Mouse (Mus musculus) ovary, postnatal 14 days (tissue): ENCODE data around the gene Cdh7.
"Not testable (repeated sequence)": the region's sequence is repeated elsewhere in the genome, so short reads cannot be mapped to it uniquely, and the experiment has no call there.

Experiments used
- DNase-seq: peaks from one replicate; pipeline ENCODE4 v3.0.0; 2022; ENCODE audit warnings: low spot score

Cdh7 gene

GRCm38 (mm10) chr1:109982064-109982808, at the start of gene Cdh7:
Gene Cdh7, plus strand, starts transcription at chr1:109982431.
- no peak for DNase-seq

- no peak for DNase-seq
Observed at GRCm38 (mm10) chr1:109932674-109933073, 49.6 kb upstream of the Cdh7 start.

- DNase-seq, result no peak
Observed at GRCm38 (mm10) chr1:109948571-109948970, 33.7 kb upstream of the Cdh7 start.

GRCm38 (mm10) chr1:109971721-109972425, 10.4 kb upstream of the Cdh7 start:
- DNase-seq, result no peak

GRCm38 (mm10) chr1:109972426-109973015, 9.7 kb upstream of the Cdh7 start:
- DNase-seq, result no peak

GRCm38 (mm10) chr1:109982809-109983536, 742 bp downstream of the Cdh7 start:
- no peak for DNase-seq

GRCm38 (mm10) chr1:109983537-109983912, 1.3 kb downstream of the Cdh7 start:
- DNase-seq, result no peak

GRCm38 (mm10) chr1:109984776-109985175, 2.5 kb downstream of the Cdh7 start:
- no peak for DNase-seq

- no peak for DNase-seq
Observed at GRCm38 (mm10) chr1:109985468-109985867, 3.2 kb downstream of the Cdh7 start.

GRCm38 (mm10) chr1:109989541-109989940, 7.3 kb downstream of the Cdh7 start:
- DNase-seq, result no peak

GRCm38 (mm10) chr1:109993906-109994305, 11.7 kb downstream of the Cdh7 start:
- no peak for DNase-seq

- DNase-seq, result no peak
Observed at GRCm38 (mm10) chr1:110004451-110004850, 22.2 kb downstream of the Cdh7 start.

GRCm38 (mm10) chr1:110005038-110005437, 22.8 kb downstream of the Cdh7 start:
- DNase-seq, result no peak

- no peak for DNase-seq
Observed at GRCm38 (mm10) chr1:110012153-110012552, 29.9 kb downstream of the Cdh7 start.

- no peak for DNase-seq
Observed at GRCm38 (mm10) chr1:110056317-110056716, 74.1 kb downstream of the Cdh7 start.

GRCm38 (mm10) chr1:110067405-110067804, 85.2 kb downstream of the Cdh7 start:
- no peak for DNase-seq

GRCm38 (mm10) chr1:110078471-110078870, 96.2 kb downstream of the Cdh7 start:
- DNase-seq, result no peak

- DNase-seq, result no peak
Observed at GRCm38 (mm10) chr1:110118071-110118470, 135.8 kb downstream of the Cdh7 start.

- DNase-seq, result no peak
Observed at GRCm38 (mm10) chr1:110118862-110119261, 136.6 kb downstream of the Cdh7 start.

GRCm38 (mm10) chr1:110171459-110171858, 189.2 kb downstream of the Cdh7 start:
- DNase-seq, result not testable (repeated sequence)
